Mouse (Mus musculus): ENCODE measurements at regions not wholly inside any gene's neighbourhood (a gene's known extent, or its start where the extent isn't known, plus 50 kb on each side); places are given as distances from the start of the nearest gene placed in this dataset.

GRCm38 (mm10) chr9:46735664-46736067 is 262.9 kb upstream of the Gm4791 start:
- DNase-seq, result peak; percentile 89 to 95

- no peak for DNase-seq
These were observed 270.1 kb upstream of the Gm4791 start for GRCm38 (mm10) chr9:46728465-46728864.

- DNase-seq, result no peak
These were observed 274.3 kb upstream of the Gm4791 start for GRCm38 (mm10) chr9:46724231-46724630.

GRCm38 (mm10) chr9:46713415-46713814 is 285.1 kb upstream of the Gm4791 start:
- no peak for DNase-seq

GRCm38 (mm10) chr9:46704151-46704905 is 294.2 kb upstream of the Gm4791 start:
- DNase-seq, result no peak

- DNase-seq, result no peak
These were observed 294.9 kb upstream of the Gm4791 start for GRCm38 (mm10) chr9:46703674-46704073.

- no peak for DNase-seq
These were observed 295.5 kb upstream of the Gm4791 start for GRCm38 (mm10) chr9:46702901-46703636.

GRCm38 (mm10) chr9:46702053-46702900 is 296.3 kb upstream of the Gm4791 start:
- no peak for DNase-seq

- DNase-seq, result no peak
These were observed 302.4 kb upstream of the Gm4791 start for GRCm38 (mm10) chr9:46696171-46696570.

GRCm38 (mm10) chr9:46689331-46689730 is 309.2 kb upstream of the Gm4791 start:
- DNase-seq, result no peak

- no peak for DNase-seq
These were observed 314.3 kb upstream of the Gm4791 start for GRCm38 (mm10) chr9:46684113-46684850.

GRCm38 (mm10) chr9:46672050-46672449 is 326.5 kb upstream of the Gm4791 start:
- no peak for DNase-seq

- DNase-seq, result no peak
These were observed 334.6 kb upstream of the 4931429L15Rik start for GRCm38 (mm10) chr9:46654422-46654821.

- DNase-seq, result no peak
These were observed 327.6 kb upstream of the 4931429L15Rik start for GRCm38 (mm10) chr9:46647238-46647922.

GRCm38 (mm10) chr9:46645469-46645884 is 325.7 kb upstream of the 4931429L15Rik start:
- DNase-seq, result no peak

GRCm38 (mm10) chr9:46643551-46643950 is 323.8 kb upstream of the 4931429L15Rik start:
- no peak for DNase-seq

GRCm38 (mm10) chr9:46642696-46643095 is 322.9 kb upstream of the 4931429L15Rik start:
- DNase-seq, result no peak

- DNase-seq, result peak; percentile 74 to 80
These were observed 316.6 kb upstream of the 4931429L15Rik start for GRCm38 (mm10) chr9:46636261-46637010.

- DNase-seq, result no peak
These were observed 314.2 kb upstream of the 4931429L15Rik start for GRCm38 (mm10) chr9:46633952-46634351.

GRCm38 (mm10) chr9:46632576-46632975 is 312.8 kb upstream of the 4931429L15Rik start:
- peak; percentile 75 to 76 for DNase-seq

- DNase-seq, result no peak
These were observed 302.5 kb upstream of the 4931429L15Rik start for GRCm38 (mm10) chr9:46622255-46622654.

All from cerebellum, postnatal 36 days (tissue).